Mouse (Mus musculus) erythroid progenitor cell, adult 5-6 weeks (primary cell): ENCODE measurements around the gene Klhl21. TPM values are rescaled to one million over a fixed set of nuclear protein-coding genes. Genes with fewer than 3 reads are reported as not detected.
"Not testable (repeated sequence)": the region's sequence is repeated elsewhere in the genome, so short reads cannot be mapped to it uniquely, and the experiment has no call there.

Experiments
- ATAC-seq: replicated peaks from 2 replicates; pipeline ENCODE4 v1.8.0; 2016; ENCODE audit warnings: moderate number of reproducible peaks, mild to moderate bottlenecking, moderate TSS enrichment, inconsistent platforms; ENCODE audit not compliant: poor library complexity, low FRiP score, severe bottlenecking
- total RNA-seq, 2 experiments: library from RNA; stranded (forward) in 1 of 2; stranded (reverse) in 1 of 2; fragments of 150-400 nt in 1 of 2; fragments of 186-747, 209-891 nt in 1 of 2; gene quantifications; 2 replicates each; pipeline versions ENCODE4 v1.2.3 to v1.2.4; 2015 to 2017; ENCODE audit warnings: low replicate concordance in 2 of 2

Gene Klhl21
- total RNA-seq, 2 experiments from 2014 or later = 0.91 to 1.3 TPM

- no peak for ATAC-seq
Measured at GRCm38 (mm10) chr4:152013036-152013813, 4.6 kb downstream of the Klhl21 start.

DNA sequence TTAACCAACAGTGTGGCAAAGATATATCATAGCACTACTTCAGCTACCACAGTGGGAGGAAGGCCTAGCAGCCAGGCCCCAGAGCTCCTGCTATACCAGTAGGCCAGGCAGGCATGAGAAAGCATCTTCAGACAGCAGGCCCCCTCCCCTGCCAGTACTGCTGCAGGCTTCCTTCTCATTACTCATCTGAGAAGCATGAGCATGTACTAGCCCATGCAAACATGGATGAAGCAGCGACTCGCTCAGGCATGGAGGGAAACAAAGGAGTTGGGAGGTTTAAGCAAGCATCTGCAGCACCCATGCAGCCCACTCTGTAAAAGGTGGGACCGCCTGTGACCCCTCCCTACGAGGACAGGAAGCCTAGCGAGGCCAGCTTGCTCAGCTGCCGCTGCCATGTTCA lies 10.5 kb downstream of the Klhl21 start:
- no peak for ATAC-seq

GRCm38 (mm10) chr4:152020024-152020423 lies 11.4 kb downstream of the Klhl21 start:
- no peak for ATAC-seq

GRCm38 (mm10) chr4:152021568-152022097 lies 13.0 kb downstream of the Klhl21 start:
- ATAC-seq = no peak

DNA sequence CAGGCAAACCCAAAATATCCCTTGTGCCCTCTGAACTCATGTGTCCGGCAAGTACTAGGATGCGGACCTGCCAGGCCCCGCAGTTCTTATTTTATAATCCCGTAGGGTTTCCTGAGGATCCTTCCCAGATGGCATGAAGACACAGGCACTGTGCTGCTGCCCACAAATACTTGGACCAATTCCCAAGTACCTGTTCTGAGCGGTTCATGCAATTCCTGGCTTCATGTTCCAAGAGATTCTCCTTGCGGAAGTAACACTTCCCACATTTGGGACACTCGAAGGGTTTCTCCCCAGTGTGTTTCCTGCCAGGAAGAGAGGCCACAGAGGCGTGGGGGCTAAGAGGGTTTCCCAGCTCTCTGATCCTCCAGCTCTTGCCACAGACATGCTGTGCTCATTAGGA lies 13.9 kb downstream of the Klhl21 start:
- ATAC-seq = no peak

GRCm38 (mm10) chr4:152024525-152024924 lies 15.9 kb downstream of the Klhl21 start:
- ATAC-seq = no peak

GRCm38 (mm10) chr4:152026751-152027508 lies 18.3 kb downstream of the Klhl21 start:
- peak; percentile 17; the same call in 1 of the 2 replicates for ATAC-seq

GRCm38 (mm10) chr4:152027524-152027923 lies 18.9 kb downstream of the Klhl21 start, which contains the start of gene Zbtb48:
Gene Zbtb48, minus strand, starts transcription at chr4:152027671.
- ATAC-seq = peak; percentile 96

- no peak for ATAC-seq
Measured at GRCm38 (mm10) chr4:152028456-152028855, 19.9 kb downstream of the Klhl21 start.

DNA sequence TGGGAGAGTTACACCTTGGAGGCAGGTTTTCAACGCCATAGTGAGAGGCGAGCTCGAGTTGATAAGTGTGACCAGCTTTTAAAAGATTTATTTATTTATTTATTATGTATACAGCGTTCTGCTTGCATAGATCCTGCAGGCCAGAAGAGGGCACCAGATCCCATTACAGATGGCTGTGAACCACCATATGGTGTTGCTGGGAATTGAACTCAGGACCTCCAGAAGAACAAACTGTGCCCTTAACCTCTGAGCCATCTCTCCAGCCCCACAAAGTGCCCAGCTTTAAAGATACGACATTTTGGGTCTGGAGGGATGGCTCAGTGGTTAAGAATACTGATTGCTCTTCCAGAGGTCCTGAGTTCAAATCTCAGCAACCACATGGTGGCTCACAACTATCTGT lies 20.5 kb downstream of the Klhl21 start:
- no peak for ATAC-seq

DNA sequence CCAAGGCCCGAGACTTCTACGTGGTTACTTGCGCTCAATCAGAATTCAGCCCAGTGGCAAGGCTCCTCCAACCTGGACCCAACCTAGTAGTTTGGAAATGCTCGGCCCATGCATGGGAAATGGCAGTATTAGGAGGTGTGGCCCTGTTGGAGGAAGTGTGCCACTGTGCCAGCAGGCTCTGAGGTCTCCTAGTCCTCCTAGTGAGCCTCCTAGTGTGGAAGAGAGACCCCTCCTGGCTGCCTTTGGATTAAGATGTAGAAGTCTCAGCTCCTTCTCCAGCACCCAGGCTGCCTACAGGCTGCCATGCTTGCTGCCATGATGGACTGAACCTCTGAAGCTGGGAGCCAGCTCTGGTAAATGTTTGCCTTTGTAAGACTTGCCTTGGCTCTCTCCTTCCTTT lies 21.4 kb downstream of the Klhl21 start:
- ATAC-seq = no peak

- ATAC-seq = no peak
Measured at GRCm38 (mm10) chr4:152032922-152033321, 24.3 kb downstream of the Klhl21 start.

DNA sequence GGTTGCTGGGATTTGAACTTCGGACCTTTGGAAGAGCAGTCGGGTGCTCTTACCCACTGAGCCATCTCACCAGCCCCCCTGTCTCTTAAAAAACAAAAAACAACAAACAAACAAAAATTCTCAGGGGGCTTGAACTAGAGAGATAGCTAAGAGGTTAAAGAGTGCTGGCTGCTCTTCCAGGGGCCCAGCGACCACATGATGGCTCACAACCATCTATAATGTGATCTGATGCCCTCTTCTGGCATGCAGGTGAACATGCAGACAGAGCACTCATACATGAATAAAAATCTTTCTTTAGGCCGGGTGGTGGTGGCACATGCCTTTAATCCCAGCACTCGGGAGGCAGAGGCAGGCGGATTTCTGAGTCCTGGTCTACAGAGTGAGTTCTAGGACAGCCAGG lies 27.9 kb downstream of the Klhl21 start:
- not testable (repeated sequence) for ATAC-seq

GRCm38 (mm10) chr4:152038225-152038984 lies 29.8 kb downstream of the Klhl21 start, which contains the start of gene Tas1r1:
Gene Tas1r1, minus strand, starts transcription at chr4:152038568.
- ATAC-seq = no peak

- peak; percentile 89 for ATAC-seq
Measured at GRCm38 (mm10) chr4:152038985-152039830, 30.6 kb downstream of the Klhl21 start, which contains the start of gene Nol9. Gene Nol9, plus strand, starts transcription at chr4:152039321.

GRCm38 (mm10) chr4:152039831-152040310 lies 31.3 kb downstream of the Klhl21 start:
- ATAC-seq = 0 out of 2 replicates have a peak, but pooled peaks have one; percentile 10

GRCm38 (mm10) chr4:152041924-152042641 lies 33.5 kb downstream of the Klhl21 start:
- no peak for ATAC-seq

GRCm38 (mm10) chr4:152043171-152043570 lies 34.6 kb downstream of the Klhl21 start:
- no peak for ATAC-seq
